Mouse (Mus musculus): ENCODE measurements around the gene Dock2. TPM values are rescaled to one million over a fixed set of nuclear protein-coding genes. Genes with fewer than 3 reads are reported as not detected.

The Dock2 gene
- polyA plus RNA-seq, 1 experiment, result 0.56 TPM

- Histone ChIP-seq H3K27ac (ENCODE audit: insufficient read depth, low read length) (no peak overlapping the region), H3K4me1 (ENCODE audit: control insufficient read depth, insufficient read depth, low read length) (no peaks in the 10 kb centered on the region), H3K4me3 (ENCODE audit: insufficient read depth, low read length) (no peak overlapping the region)
- TF ChIP-seq POLR2A (IDR thresholded peaks at IDR 0.05; ENCODE audit: low read depth, low read length) (no peak), CTCF (IDR thresholded peaks at IDR 0.05; ENCODE audit: borderline replicate concordance, insufficient read depth, low read length) (no peak)
Measured at GRCm38 (mm10) chr11:34389261-34390116, 394.2 kb downstream of the Dock2 start.

DNA sequence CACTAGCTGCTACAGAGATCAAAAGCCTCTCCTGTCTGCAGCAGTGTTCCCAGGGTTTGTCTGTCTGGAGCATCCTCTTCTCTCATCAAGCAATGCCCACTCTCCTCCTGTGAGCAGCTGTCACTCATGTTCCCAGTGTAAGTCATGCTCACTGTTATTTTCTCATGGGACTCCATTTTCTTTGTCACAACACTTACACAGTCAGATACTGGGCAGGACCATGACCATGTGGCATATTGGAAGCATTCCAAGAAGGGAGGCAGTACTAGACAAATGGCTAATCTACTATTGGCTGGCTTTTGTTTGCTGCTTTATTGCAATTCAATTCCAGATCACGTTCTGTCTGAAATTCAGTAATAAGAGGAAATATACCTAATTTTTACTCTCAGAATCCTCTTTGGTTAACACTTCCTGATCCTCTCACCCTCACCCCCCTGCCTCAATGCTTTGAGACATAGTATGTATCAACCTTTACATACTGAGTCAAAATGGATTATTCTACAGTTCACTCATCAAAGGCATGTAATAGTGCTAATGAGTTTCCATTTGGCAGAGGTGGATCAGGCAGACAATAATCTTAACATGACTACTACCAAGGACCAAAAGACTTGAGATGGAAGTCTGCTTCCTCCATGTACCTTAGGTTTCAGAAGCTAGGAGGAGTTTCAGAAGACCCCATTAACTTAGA lies 398.5 kb downstream of the Dock2 start:
- Histone ChIP-seq H3K4me3 (ENCODE audit: insufficient read depth, low read length) (no peak overlapping the region), H3K27ac (ENCODE audit: insufficient read depth, low read length) (no peak overlapping the region), H3K4me1 (ENCODE audit: control insufficient read depth, insufficient read depth, low read length) (no peaks in the 10 kb centered on the region)
- no peak for TF ChIP-seq CTCF (IDR thresholded peaks at IDR 0.05; ENCODE audit: borderline replicate concordance, insufficient read depth, low read length)
- no peak for TF ChIP-seq POLR2A (IDR thresholded peaks at IDR 0.05; ENCODE audit: low read depth, low read length)

- Histone ChIP-seq H3K27ac (ENCODE audit: insufficient read depth, low read length) (no peak overlapping the region), H3K4me1 (ENCODE audit: control insufficient read depth, insufficient read depth, low read length) (no peaks in the 10 kb centered on the region), H3K4me3 (ENCODE audit: insufficient read depth, low read length) (no peak overlapping the region)
- no peak for TF ChIP-seq CTCF (IDR thresholded peaks at IDR 0.05; ENCODE audit: borderline replicate concordance, insufficient read depth, low read length)
- TF ChIP-seq POLR2A (IDR thresholded peaks at IDR 0.05; ENCODE audit: low read depth, low read length), result no peak
Measured at GRCm38 (mm10) chr11:34384178-34384577, 399.5 kb downstream of the Dock2 start.

GRCm38 (mm10) chr11:34383501-34383900 lies 400.2 kb downstream of the Dock2 start:
- no peak overlapping the region for H3K27ac ChIP-seq (ENCODE audit: insufficient read depth, low read length)
- H3K4me3 ChIP-seq (ENCODE audit: insufficient read depth, low read length), result no peak overlapping the region
- no peaks in the 10 kb centered on the region for H3K4me1 ChIP-seq (ENCODE audit: control insufficient read depth, insufficient read depth, low read length)
- TF ChIP-seq POLR2A (IDR thresholded peaks at IDR 0.05; ENCODE audit: low read depth, low read length) (no peak), CTCF (IDR thresholded peaks at IDR 0.05; ENCODE audit: borderline replicate concordance, insufficient read depth, low read length) (no peak)

- Histone ChIP-seq H3K4me1 (ENCODE audit: control insufficient read depth, insufficient read depth, low read length) (no peaks in the 10 kb centered on the region), H3K27ac (ENCODE audit: insufficient read depth, low read length) (no peak overlapping the region), H3K4me3 (ENCODE audit: insufficient read depth, low read length) (no peak overlapping the region)
- TF ChIP-seq CTCF (IDR thresholded peaks at IDR 0.05; ENCODE audit: borderline replicate concordance, insufficient read depth, low read length) (no peak), POLR2A (IDR thresholded peaks at IDR 0.05; ENCODE audit: low read depth, low read length) (no peak)
Measured at GRCm38 (mm10) chr11:34377649-34378048, 406.0 kb downstream of the Dock2 start.

DNA sequence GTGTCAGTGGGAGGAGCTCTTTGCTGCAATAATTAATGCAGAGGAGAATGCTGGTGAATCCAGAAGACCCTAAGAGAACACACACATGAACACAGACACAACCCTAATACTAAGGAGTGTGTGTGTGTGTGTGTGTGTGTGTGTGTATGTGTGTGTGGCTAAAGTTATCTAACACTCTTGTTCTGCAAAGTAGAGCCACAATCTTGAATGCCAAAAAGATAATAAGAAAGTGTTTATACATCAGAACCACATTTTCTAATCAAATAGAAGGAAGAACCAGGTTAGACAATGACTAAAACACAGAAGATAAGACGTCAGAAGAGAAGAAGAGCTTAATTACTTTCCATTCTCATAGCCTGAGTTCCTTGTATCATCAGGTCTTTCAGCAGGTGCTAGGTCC lies 408.1 kb downstream of the Dock2 start:
- Histone ChIP-seq H3K27ac (ENCODE audit: insufficient read depth, low read length) (no peak overlapping the region), H3K4me3 (ENCODE audit: insufficient read depth, low read length) (no peak overlapping the region), H3K4me1 (ENCODE audit: control insufficient read depth, insufficient read depth, low read length) (no peaks in the 10 kb centered on the region)
- no peak for TF ChIP-seq POLR2A (IDR thresholded peaks at IDR 0.05; ENCODE audit: low read depth, low read length)
- no peak for TF ChIP-seq CTCF (IDR thresholded peaks at IDR 0.05; ENCODE audit: borderline replicate concordance, insufficient read depth, low read length)

DNA sequence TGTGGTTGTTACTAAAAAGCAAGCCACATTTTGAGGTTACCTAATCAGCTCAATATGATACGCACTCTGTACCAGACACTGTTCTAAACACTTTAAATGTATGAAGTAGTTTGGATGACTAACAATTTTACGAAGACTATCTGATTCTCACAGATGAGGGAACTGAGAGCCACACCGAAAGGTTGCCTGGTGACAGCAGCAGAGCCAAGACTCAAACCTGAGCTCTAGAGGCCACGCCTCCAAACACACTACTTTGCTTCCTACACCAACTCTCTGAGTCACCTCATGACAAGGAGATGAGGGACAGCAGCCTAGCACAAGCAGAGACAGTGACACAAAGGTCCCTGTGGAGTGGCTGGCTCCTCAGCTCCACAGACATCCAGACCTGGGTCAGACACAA lies 411.5 kb downstream of the Dock2 start:
- H3K27ac ChIP-seq (ENCODE audit: insufficient read depth, low read length), result no peak overlapping the region
- H3K4me3 ChIP-seq (ENCODE audit: insufficient read depth, low read length), result no peak overlapping the region
- H3K4me1 ChIP-seq (ENCODE audit: control insufficient read depth, insufficient read depth, low read length), result no peaks in the 10 kb centered on the region
- TF ChIP-seq POLR2A (IDR thresholded peaks at IDR 0.05; ENCODE audit: low read depth, low read length) (no peak), CTCF (IDR thresholded peaks at IDR 0.05; ENCODE audit: borderline replicate concordance, insufficient read depth, low read length) (no peak)

- Histone ChIP-seq H3K4me1 (ENCODE audit: control insufficient read depth, insufficient read depth, low read length) (no peaks in the 10 kb centered on the region), H3K27ac (ENCODE audit: insufficient read depth, low read length) (no peak overlapping the region), H3K4me3 (ENCODE audit: insufficient read depth, low read length) (no peak overlapping the region)
- TF ChIP-seq CTCF (IDR thresholded peaks at IDR 0.05; ENCODE audit: borderline replicate concordance, insufficient read depth, low read length), result no peak
- no peak for TF ChIP-seq POLR2A (IDR thresholded peaks at IDR 0.05; ENCODE audit: low read depth, low read length)
Measured at GRCm38 (mm10) chr11:34356109-34356508, 427.6 kb downstream of the Dock2 start.

- no peak for TF ChIP-seq CTCF (IDR thresholded peaks at IDR 0.05; ENCODE audit: borderline replicate concordance, insufficient read depth, low read length)
- TF ChIP-seq POLR2A (IDR thresholded peaks at IDR 0.05; ENCODE audit: low read depth, low read length), result no peak
- no peak overlapping the region for H3K4me3 ChIP-seq (ENCODE audit: insufficient read depth, low read length)
- no peaks in the 10 kb centered on the region for H3K4me1 ChIP-seq (ENCODE audit: control insufficient read depth, insufficient read depth, low read length)
- H3K27ac ChIP-seq (ENCODE audit: insufficient read depth, low read length), result no peak overlapping the region
Measured at GRCm38 (mm10) chr11:34355406-34355805, 428.3 kb downstream of the Dock2 start.

Measured in embryonic fibroblast, embryonic 13.5 days (primary cell).